Mouse (Mus musculus) monocyte, adult 5-6 weeks (primary cell): ENCODE results near the gene Dmrta2. TPM values are rescaled to one million over a fixed set of nuclear protein-coding genes. Genes with fewer than 3 reads are reported as not detected.

Experiments used
- ATAC-seq: fragments of 153-309, 156-312 bp; replicated peaks from 2 replicates; pipeline ENCODE4 v1.8.0; 2017; ENCODE audit warnings: mild to moderate bottlenecking; ENCODE audit not compliant: low TSS enrichment, insufficient number of reproducible peaks, severe bottlenecking, poor library complexity, low FRiP score
- total RNA-seq: library from RNA; stranded (forward); fragments of 200-1000, 200-491, 200-594 nt; gene quantifications from 3 replicates; pipeline ENCODE4 v1.2.3, GENCODE M21; 2017

Gene Dmrta2
- total RNA-seq = 0.19 to 0.21 TPM in 2 of 3 replicates, not detected in the other

DNA sequence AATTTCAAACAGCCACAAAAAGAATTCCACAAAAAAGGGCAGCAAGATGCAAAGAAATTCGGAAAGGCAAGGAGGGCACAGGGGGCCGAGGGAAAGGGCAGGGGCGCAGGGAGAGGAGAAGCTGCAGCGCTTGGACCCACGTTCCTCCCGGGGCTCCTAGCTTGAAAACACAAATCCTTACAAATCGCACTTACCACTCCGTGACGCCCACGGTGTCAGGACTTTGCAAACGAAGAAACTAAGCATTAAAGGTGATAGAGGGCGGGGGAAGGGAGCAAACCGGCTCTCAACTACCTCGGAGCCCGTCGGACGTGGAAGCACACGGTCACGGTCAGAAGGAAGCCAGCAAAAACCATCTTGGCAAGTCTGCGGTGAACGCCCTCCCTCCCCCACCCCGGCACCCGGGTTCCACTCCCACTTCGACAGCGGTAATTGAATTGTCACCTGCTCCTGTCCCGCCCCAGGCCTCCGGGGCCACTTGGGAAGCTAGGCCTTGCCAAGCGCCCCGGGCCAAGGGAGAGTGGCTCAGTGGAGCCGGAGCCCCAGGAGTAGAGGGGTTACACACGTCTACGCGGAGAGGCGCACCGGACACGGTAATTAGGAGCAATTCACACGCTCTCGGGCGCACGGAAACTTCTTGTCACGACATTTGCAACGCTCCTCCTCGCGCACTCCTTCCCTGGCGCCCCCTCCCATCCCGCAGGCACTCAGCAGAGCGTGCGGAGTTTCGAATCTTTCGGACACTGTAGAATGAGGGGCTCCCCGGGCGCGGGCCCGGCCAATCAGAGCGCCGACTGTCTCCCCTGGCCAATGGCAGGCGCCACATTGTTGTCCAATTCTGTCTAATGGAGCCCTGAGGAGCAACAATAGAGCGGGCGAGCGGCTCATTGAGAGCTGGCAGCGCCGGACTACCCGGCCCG is at the start of gene Dmrta2:
Dmrta2 (plus strand) TSS at position 906 of the 920 bp plus-strand sequence.
- ATAC-seq = no peak

- no peak for ATAC-seq
These were observed 48.8 kb upstream of the Dmrta2 start for GRCm38 (mm10) chr4:109929058-109929457.

DNA sequence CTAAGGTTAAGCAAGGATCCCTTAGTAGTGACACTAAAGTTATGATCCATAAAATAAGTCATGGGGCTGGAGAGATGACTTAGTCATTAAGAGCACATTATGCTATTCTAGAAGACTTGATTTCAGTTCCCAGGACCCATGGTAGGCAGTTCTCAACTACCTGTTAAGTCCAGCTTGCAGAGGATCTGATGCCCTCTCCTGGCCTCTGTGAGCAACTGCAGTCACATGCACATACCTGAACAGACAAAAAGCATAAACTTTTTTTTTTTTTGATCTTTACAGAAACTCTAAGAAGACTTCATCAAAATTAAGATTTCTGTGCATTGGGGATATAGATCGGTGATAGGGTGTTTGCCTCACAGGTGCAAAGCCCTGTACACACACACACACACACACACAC is 47.4 kb upstream of the Dmrta2 start:
- ATAC-seq = no peak

DNA sequence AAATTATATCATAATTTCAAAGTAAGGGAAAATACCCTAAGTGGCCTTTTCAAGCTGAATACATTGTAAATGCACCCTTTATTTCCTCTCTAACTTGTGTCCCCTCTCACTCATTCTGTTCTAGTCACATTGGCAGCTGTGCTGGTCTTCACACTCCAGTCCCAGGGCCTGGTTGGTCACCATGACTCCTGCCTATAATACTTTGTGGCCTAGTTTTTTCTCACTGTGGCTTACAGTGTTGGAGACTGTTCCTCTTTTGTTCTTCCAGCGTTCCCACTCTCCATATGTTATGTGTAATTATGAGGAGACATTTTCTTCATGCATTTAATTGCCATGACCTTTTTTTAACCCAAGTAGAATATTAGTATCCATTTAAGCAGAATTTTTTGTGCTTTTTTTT is 46.9 kb upstream of the Dmrta2 start:
- ATAC-seq = no peak

GRCm38 (mm10) chr4:109936557-109936956 is 41.3 kb upstream of the Dmrta2 start:
- no peak for ATAC-seq

- ATAC-seq = no peak
These were observed 38.6 kb upstream of the Dmrta2 start for GRCm38 (mm10) chr4:109939291-109939690.

DNA sequence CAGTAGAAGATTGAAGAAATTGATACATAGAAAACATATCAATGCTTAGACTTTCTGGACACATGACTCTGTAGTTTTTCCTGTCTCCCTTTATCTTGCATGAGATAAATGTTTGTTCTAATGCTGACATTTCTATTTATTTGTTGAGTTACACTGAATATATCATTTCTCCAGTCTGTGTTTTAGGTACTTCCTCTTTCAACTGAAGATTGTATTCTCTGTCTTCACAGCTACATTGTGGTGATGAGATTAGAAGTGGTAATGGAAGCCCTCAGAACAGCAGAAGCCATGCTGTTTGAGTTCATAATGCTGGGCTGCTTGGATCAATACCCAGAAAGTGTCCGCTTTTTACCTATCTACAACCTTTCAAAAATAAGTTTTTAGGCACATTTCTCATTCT is 32.3 kb upstream of the Dmrta2 start:
- ATAC-seq = no peak

- ATAC-seq = no peak
These were observed 28.5 kb upstream of the Dmrta2 start for GRCm38 (mm10) chr4:109949307-109949706.

DNA sequence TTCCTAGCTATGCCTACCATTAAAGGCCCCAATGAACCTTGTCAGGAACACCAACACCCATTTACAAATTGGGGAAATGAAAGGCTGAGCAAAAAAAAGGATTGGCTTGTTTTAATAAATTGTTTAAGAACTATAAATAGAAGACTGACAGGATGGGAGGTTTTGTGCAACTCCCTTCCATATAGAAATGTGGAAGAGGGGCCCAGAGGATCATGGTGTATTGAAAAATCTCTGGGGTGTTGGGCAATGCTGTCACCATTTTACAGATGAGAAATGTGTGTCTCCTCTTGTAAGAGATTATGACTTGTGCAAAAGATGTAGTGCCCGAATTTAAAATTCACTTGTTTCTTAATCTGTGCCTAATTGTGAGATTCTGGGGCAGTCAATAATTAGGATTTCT is 24.3 kb upstream of the Dmrta2 start:
- ATAC-seq = no peak

DNA sequence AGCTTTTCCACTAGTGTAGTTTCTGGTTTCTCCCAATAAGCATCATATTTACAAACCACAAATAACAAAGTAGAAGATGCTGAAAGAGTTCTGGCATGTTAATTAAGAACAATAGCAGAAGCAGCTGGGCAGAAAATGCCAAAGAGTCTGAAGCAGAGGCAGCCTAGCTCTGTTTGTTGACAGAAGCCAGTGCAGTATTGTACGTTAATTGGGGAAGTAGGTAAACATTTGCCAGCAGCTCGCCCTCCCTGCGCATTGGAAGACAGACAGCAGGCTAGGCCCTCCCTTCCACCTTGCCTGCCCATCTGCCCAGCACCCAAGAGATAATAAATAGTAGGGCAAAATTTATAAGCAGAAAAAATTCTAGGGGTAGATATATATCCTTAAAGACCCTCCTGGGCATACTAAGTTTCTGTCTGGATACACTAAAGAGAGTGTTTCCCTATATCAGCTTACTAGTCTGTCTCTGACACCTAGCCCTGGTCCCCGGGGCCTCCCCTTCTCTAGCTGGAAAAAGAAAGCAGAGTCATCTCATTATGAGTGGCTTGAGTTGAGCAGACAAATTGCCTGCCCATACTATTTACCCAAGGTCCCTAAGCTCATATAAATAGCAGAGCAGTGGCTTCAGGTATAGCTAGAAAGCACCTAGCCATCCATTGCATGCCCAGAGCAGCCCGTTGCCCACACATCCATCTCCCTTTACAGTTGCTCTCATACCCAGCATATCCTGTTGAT is 17.5 kb upstream of the Dmrta2 start:
- no peak for ATAC-seq

GRCm38 (mm10) chr4:109963570-109964279 is 14.1 kb upstream of the Dmrta2 start:
- no peak for ATAC-seq

GRCm38 (mm10) chr4:109969561-109969960 is 8.3 kb upstream of the Dmrta2 start:
- no peak for ATAC-seq

GRCm38 (mm10) chr4:109973991-109974654 is 3.7 kb upstream of the Dmrta2 start:
- ATAC-seq = no peak

DNA sequence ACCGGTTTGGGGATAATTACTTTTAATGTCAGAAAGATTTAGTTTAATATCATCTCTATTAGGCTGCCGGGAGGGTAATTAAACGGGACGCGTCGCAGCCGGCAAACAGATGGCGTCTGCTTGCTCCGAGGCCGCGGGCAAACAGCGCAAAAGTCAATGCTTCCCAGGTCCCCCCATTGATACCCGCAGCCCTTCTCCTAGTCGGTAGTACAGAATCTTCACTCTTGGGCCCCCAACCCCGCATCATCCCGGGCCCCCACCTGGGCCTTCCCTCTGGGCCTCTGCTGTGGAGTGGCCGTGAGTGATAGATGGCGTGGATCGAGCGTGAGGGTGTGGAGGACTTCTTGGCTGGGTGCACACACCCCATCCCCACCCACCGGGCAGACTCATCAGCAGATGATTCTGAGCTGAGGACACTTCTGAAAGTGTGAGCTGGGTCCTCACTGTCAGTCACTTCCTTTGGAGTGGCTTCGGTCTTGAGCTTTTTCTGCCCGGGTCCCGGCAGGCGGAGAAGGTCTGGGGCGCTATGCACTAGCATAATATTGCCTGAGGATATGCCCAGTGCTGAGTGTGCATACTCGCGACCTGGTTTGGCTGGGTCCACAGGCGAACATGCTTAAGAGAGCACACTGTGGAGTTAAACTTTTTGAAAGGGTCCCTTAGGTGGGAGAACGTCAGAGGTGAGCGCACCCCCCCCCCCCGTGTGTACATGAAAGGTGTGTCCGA is 3.0 kb upstream of the Dmrta2 start:
- no peak for ATAC-seq

DNA sequence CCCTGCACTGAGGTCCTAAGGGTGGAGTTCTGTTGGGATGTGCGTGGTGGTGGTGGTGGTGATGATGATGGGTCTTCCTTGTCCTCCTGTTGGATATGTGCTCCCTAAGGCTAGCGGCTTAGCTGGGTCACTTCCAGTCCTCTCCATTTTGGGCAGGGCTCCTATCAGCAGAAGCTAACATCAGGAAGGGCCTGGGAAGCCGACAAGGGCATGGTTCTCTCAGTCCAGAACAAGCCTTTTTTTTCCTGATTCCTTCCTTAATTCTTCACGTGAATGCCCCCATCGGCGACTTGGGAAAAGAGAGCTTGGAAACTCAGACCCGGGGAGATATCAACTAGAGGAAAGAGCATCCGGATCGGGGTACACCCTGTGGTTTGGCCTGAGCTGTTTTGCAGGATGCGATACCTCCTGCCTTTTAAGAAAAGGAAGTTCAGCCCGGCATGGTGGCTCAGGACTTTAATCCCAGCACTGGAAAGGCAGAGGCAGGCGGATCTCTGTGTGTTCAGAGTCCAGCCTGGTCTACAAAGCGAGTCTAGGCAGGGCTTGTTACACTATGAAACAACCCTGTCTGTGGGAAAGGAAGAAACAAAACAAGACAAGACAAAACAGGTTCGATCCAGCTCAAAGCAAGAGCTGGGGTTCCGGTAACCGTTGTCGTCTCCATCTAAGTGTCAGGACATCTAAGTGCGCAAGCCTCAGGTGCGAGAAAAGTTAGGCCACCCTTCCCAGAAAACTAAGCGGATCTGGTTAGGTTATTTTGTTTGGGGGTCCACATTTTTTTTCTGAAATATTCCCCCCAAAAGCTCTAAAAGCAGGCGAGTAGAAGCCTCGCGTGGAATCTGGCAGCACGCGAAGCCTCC is 2.2 kb upstream of the Dmrta2 start:
- ATAC-seq = no peak

GRCm38 (mm10) chr4:109976273-109977147 is 1.3 kb upstream of the Dmrta2 start:
- no peak for ATAC-seq
